Mouse (Mus musculus) induced T-regulatory cell, adult 2 months (primary cell): ENCODE data around the gene Mob3a.

Experiments used
- DNase-seq: peaks from one replicate; pipeline ENCODE4 v3.0.0-alpha.2; 2012; ENCODE audit warnings: low read depth

The Mob3a gene

GRCm38 (mm10) chr10:80701721-80702535, at the start of gene Mob3a, which contains the start of gene Izumo4:
Gene Mob3a (minus strand): TSS chr10:80701977.
Gene Izumo4 (plus strand): TSS chr10:80702184.
- peak; percentile 99 for DNase-seq

GRCm38 (mm10) chr10:80751188-80751832, 49.5 kb upstream of the Mob3a start:
- peak; percentile 87 for DNase-seq

- DNase-seq, result peak; percentile 85
Observed at GRCm38 (mm10) chr10:80748609-80749008, 46.8 kb upstream of the Mob3a start.

GRCm38 (mm10) chr10:80747410-80747809, 45.6 kb upstream of the Mob3a start:
- peak; percentile 86 for DNase-seq

- DNase-seq, result peak; percentile 74
Observed at GRCm38 (mm10) chr10:80744262-80744661, 42.5 kb upstream of the Mob3a start.

GRCm38 (mm10) chr10:80742180-80742978, 40.6 kb upstream of the Mob3a start, which contains the start of gene Ap3d1:
Gene Ap3d1 (minus strand): TSS chr10:80742264.
- peak; percentile 100 for DNase-seq

GRCm38 (mm10) chr10:80741634-80742179, 39.9 kb upstream of the Mob3a start:
- DNase-seq, result no peak

- DNase-seq, result no peak
Observed at GRCm38 (mm10) chr10:80741146-80741545, 39.4 kb upstream of the Mob3a start.

- peak; percentile 54 for DNase-seq
Observed at GRCm38 (mm10) chr10:80738657-80739056, 36.9 kb upstream of the Mob3a start.

- no peak for DNase-seq
Observed at GRCm38 (mm10) chr10:80736731-80737130, 35.0 kb upstream of the Mob3a start.

GRCm38 (mm10) chr10:80732611-80733101, 30.9 kb upstream of the Mob3a start:
- DNase-seq, result no peak

- no peak for DNase-seq
Observed at GRCm38 (mm10) chr10:80727369-80728127, 25.8 kb upstream of the Mob3a start.

GRCm38 (mm10) chr10:80717281-80717680, 15.5 kb upstream of the Mob3a start:
- no peak for DNase-seq

- DNase-seq, result no peak
Observed at GRCm38 (mm10) chr10:80710834-80711233, 9.1 kb upstream of the Mob3a start.

- no peak for DNase-seq
Observed at GRCm38 (mm10) chr10:80705479-80705878, 3.7 kb upstream of the Mob3a start.

GRCm38 (mm10) chr10:80705033-80705432, 3.3 kb upstream of the Mob3a start:
- no peak for DNase-seq

GRCm38 (mm10) chr10:80704418-80704817, 2.6 kb upstream of the Mob3a start:
- no peak for DNase-seq

- no peak for DNase-seq
Observed at GRCm38 (mm10) chr10:80703643-80704042, 1.9 kb upstream of the Mob3a start.

- peak; percentile 96 for DNase-seq
Observed at GRCm38 (mm10) chr10:80702536-80703390, 986 bp upstream of the Mob3a start.

- DNase-seq, result peak; percentile 92
Observed at GRCm38 (mm10) chr10:80700732-80701131, 1.0 kb downstream of the Mob3a start.
